Mouse (Mus musculus) stomach, postnatal 0 days (tissue): Measurements from ENCODE around the gene Rassf8. TPM values are rescaled to one million over a fixed set of nuclear protein-coding genes. Genes with fewer than 3 reads are reported as not detected.

Experiments used
- ATAC-seq: fragments of 200-750 bp; cut with Nextera tagmentation; 2 replicates; pipeline ENCODE4 v1.8.0; 2017; ENCODE audit not compliant: low FRiP score, low TSS enrichment
- DNase-seq: peaks from one replicate; pipeline ENCODE4 v3.0.0-alpha.2; 2016; ENCODE audit warnings: low spot score
- H3K27ac ChIP-seq: fragments of 300-500 bp; sonication (generic); replicated peaks from 2 replicates; pipeline ENCODE4 v1.5.1; 2014; ENCODE audit warnings: mild to moderate bottlenecking, control low read depth
- H3K27me3 ChIP-seq: fragments of 300-500 bp; sonication (generic); 2 replicates; pipeline ENCODE4 v1.6.1; 2014; ENCODE audit warnings: low read length; ENCODE audit not compliant: control insufficient read depth, insufficient read depth
- H3K36me3 ChIP-seq: fragments of 300-500 bp; sonication (generic); 2 replicates; pipeline ENCODE4 v1.6.1; 2014; ENCODE audit warnings: low read length, mixed read lengths; ENCODE audit not compliant: control insufficient read depth, insufficient read depth
- H3K4me1 ChIP-seq: fragments of 300-500 bp; sonication (generic); replicated peaks from 2 replicates; pipeline ENCODE4 v1.6.1; 2014; ENCODE audit warnings: antibody characterized with exemption; ENCODE audit not compliant: control insufficient read depth, insufficient read depth
- H3K4me2 ChIP-seq: fragments of 300-500 bp; sonication (generic); replicated peaks from 2 replicates; pipeline ENCODE4 v1.6.1; 2014; ENCODE audit warnings: low read depth, mild to moderate bottlenecking, control low read depth, moderate library complexity
- H3K4me3 ChIP-seq: fragments of 300-500 bp; sonication (generic); 2 replicates; pipeline ENCODE4 v1.5.1; 2014; ENCODE audit warnings: low read depth, low read length, control low read depth
- H3K9ac ChIP-seq: fragments of 300-500 bp; sonication (generic); 2 replicates; pipeline ENCODE4 v1.6.1; 2014; ENCODE audit warnings: mild to moderate bottlenecking, low read length, control low read depth, mixed read lengths
- H3K9me3 ChIP-seq: fragments of 300-500 bp; sonication (generic); 2 replicates; pipeline ENCODE4 v1.6.1; 2016; ENCODE audit warnings: low read length; ENCODE audit not compliant: control insufficient read depth
- CTCF ChIP-seq: IDR thresholded peaks from 2 replicates; pipeline ENCODE4 v1.5.1; 2016; ENCODE audit warnings: antibody characterized with exemption, low read depth, mild to moderate bottlenecking, moderate library complexity
- EP300 ChIP-seq: optimal IDR thresholded peaks from 2 replicates; pipeline ENCODE3; 2016; ENCODE audit warnings: antibody characterized with exemption
- WGBS: fragments of 180-500 bp; shearing (Covaris S2); extraction: QIAGEN DNeasy Blood & Tissue Kit; methylation state at CpG from one replicate; pipeline ENCODE4 v1.1.7; 2014; 5-methylcytosine and 5-hydroxymethylcytosine counted together
- polyA plus RNA-seq: library from polyadenylated mRNA; unstranded; fragments of >200 nt; fragmentation: Nextera tagmentation; extraction: Ambion mirVana; gene quantifications from 2 replicates; pipeline ENCODE4 v1.2.1, GENCODE M21; 2015

Rassf8 gene
- polyA plus RNA-seq, 1 experiment from 2014 or later: 5.9 TPM

- Histone ChIP-seq H3K9ac (no peak overlapping the region), H3K4me1 (no peaks in the 10 kb centered on the region), H3K4me2 (no peak overlapping the region), H3K27ac (no peak overlapping the region), H3K27me3 (no peaks in the 10 kb centered on the region), H3K9me3 (no peaks in the 10 kb centered on the region), H3K36me3 (no peaks in the 10 kb centered on the region), H3K4me3 (no peak overlapping the region)
- DNase-seq: peak; percentile 57
- 44% methylated on average over 6 of the region's 6 CpGs for WGBS
- ATAC-seq: peak; percentile 84
- no peak for TF ChIP-seq CTCF
- no peak for TF ChIP-seq EP300
Observed at GRCm38 (mm10) chr6:145779383-145779782, 32.8 kb downstream of the Rassf8 start.

DNA sequence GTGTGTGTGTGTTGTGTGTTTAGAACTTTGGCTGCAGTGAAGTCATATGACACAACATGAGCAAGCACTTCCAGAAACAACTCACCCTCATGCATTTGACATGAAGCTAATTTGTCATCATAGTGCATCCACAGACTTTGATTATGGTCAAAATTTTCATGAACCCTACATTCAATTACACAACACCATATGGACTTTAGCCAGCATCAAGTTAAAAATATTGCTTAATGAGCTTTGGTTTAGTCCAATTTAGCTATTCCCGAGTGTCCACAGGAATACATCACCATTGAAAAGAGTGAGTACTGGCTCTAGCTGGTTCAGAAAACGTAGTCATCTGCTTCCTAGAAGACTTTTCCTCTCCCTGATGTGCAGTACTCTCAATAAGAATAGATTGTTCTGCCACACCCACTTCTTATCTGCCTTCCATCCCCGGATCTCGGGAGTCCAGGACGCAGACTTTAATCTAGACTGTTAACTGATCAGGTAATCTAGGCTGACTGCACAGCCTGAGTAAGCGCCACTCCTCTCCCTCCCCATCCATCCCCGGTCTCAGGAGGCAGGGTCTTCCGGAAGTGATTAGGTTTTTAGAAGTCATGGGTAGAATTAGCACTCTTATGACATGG is 33.7 kb downstream of the Rassf8 start:
- H3K27me3 ChIP-seq: no peaks in the 10 kb centered on the region
- ATAC-seq (no peak), DNase-seq (no peak)
- no peak overlapping the region for H3K4me2 ChIP-seq
- TF ChIP-seq CTCF: no peak
- no peak for TF ChIP-seq EP300
- H3K27ac ChIP-seq: no peak overlapping the region
- no peaks in the 10 kb centered on the region for H3K4me1 ChIP-seq
- 61% methylated on average over 8 of the region's 8 CpGs for WGBS
- H3K4me3 ChIP-seq: no peak overlapping the region
- no peaks in the 10 kb centered on the region for H3K9me3 ChIP-seq
- no peak overlapping the region for H3K9ac ChIP-seq
- no peaks in the 10 kb centered on the region for H3K36me3 ChIP-seq

DNA sequence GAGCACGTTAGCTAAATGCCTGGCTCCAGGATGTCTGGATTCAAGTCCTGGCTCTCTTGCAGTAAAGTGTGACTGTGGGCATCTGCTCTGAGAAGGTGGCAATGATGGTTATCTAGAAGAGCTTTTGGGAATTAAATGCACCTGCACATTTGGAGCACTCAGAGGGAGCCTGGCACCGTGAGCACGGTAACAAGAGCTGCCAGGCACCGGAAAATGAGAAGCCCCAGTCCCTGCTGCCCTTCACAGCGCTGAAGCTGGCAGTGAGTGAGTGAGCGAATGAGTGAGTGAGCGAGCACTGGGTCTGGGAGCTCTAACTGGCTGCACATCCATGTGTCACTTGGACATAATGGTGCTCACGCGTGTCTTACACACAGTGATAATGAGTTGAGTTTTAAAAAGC is 34.7 kb downstream of the Rassf8 start:
- Histone ChIP-seq H3K27me3 (no peaks in the 10 kb centered on the region), H3K27ac (no peak overlapping the region), H3K4me2 (no peak overlapping the region), H3K4me3 (no peak overlapping the region), H3K36me3 (no peaks in the 10 kb centered on the region), H3K9me3 (no peaks in the 10 kb centered on the region), H3K9ac (no peak overlapping the region), H3K4me1 (no peaks in the 10 kb centered on the region)
- DNase-seq (no peak), ATAC-seq (no peak)
- WGBS: 87% methylated on average over 9 of the region's 9 CpGs
- TF ChIP-seq EP300 (no peak), CTCF (no peak)

DNA sequence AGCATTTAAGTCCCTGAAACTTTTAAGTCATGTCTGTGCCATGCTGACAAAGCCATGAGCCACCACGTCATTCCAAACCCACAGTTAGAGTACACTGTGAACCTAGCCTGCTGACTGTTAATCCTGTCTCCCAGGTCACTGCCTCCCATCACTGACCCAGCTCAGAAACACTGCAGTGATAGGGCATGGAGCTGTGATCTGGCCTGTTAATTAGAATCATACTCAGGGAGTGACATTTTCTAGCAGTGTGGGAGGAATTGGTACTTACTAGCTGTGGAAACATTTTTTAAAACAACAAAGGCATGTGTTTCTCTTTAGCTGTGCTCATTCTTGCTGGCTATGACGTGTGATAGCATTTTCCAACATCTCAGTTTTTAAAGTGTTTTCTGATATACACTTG is 35.4 kb downstream of the Rassf8 start:
- no peak overlapping the region for H3K9ac ChIP-seq
- TF ChIP-seq CTCF (no peak), EP300 (no peak)
- WGBS: 76% methylated on average over 2 of the region's 2 CpGs

DNA sequence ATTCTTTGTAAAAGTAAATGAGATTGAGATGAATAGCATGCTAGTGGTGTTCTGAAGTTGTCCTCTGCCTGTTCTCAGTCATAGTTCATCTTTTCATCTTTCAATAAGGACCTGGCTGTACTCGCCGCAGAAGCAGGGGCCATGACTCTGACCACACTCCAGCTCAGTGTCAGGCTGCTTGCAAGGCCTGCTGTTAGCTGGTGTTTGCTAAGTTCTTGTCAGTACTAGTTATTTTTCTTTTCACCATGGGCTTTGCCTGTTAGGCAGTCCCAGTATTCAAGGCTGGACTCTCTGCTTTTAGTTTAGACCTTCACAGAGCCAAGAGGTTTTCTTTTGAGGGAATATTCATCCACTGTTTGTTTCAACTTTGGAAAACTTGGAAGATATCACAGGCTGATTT is 40.8 kb downstream of the Rassf8 start:
- ATAC-seq: no peak
- no peaks in the 10 kb centered on the region for H3K36me3 ChIP-seq
- TF ChIP-seq EP300 (no peak), CTCF (no peak)
- DNase-seq: no peak
- H3K27ac ChIP-seq: no peak overlapping the region
- H3K4me2 ChIP-seq: no peak overlapping the region
- no peak overlapping the region for H3K4me3 ChIP-seq
- no peaks in the 10 kb centered on the region for H3K9me3 ChIP-seq
- H3K9ac ChIP-seq: no peak overlapping the region
- WGBS: 78% methylated on average over 2 of the region's 2 CpGs
- H3K27me3 ChIP-seq: no peaks in the 10 kb centered on the region
- H3K4me1 ChIP-seq: no peaks in the 10 kb centered on the region

More for the DNA sequence above, 35.4 kb downstream of the Rassf8 start:
- Histone ChIP-seq H3K9me3 (no peaks in the 10 kb centered on the region), H3K36me3 (no peaks in the 10 kb centered on the region), H3K4me2 (no peak overlapping the region), H3K4me3 (no peak overlapping the region), H3K4me1 (no peaks in the 10 kb centered on the region), H3K27me3 (no peaks in the 10 kb centered on the region), H3K27ac (no peak overlapping the region)
- DNase-seq (no peak), ATAC-seq (no peak)

- Histone ChIP-seq H3K4me3 (no peak overlapping the region), H3K9ac (no peak overlapping the region), H3K9me3 (no peaks in the 10 kb centered on the region), H3K27ac (no peak overlapping the region), H3K4me2 (no peak overlapping the region), H3K36me3 (no peaks in the 10 kb centered on the region), H3K4me1 (no peaks in the 10 kb centered on the region), H3K27me3 (no peaks in the 10 kb centered on the region)
- TF ChIP-seq EP300 (no peak), CTCF (no peak)
- ATAC-seq: no peak
- WGBS: 87% methylated on average over 4 of the region's 4 CpGs
- DNase-seq: no peak
Observed at GRCm38 (mm10) chr6:145789738-145790137, 43.2 kb downstream of the Rassf8 start.
